Mouse (Mus musculus) c-Kit-positive CD71-positive TER-119-positive erythroid progenitor cells, embryonic 14.5 days (primary cell): ENCODE measurements around the gene Rhot1.
A peak's percentile ranks its signal among the peaks of the same experiment; 100 is the strongest.
"Not testable (repeated sequence)": the region's sequence is repeated elsewhere in the genome, so short reads cannot be mapped to it uniquely, and the experiment has no call there.

Experiments
- DNase-seq: peaks from one replicate; pipeline ENCODE4 v3.0.0-alpha.2; 2013; ENCODE audit warnings: low spot score

The Rhot1 gene

GRCm38 (mm10) chr11:80208860-80209800 is at the start of gene Rhot1:
TSS of gene Rhot1 (plus strand) at chr11:80209019.
- peak; percentile 93 for DNase-seq

DNA sequence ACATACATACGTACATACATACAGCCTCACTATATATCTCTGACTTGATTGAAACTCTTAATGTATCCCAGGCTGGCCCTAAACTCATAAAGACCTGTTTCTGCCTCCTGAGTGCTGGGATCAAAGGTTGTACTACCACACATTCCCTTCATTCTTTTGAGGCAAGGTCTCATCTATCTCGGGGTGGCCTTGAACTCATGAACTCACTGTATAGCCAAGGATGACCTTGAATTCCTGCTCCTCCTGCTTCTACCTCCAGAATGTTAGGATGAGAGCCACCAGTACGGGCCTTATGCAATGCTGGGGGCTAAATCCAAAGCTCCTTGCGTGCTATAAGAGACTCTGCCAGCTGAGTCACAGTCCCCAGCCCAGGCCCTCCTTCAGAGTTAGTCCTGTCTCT is 47.8 kb upstream of the Rhot1 start:
- no peak for DNase-seq

- no peak for DNase-seq
Observed at GRCm38 (mm10) chr11:80163362-80164116, 45.3 kb upstream of the Rhot1 start.

- DNase-seq = no peak
Observed at GRCm38 (mm10) chr11:80164224-80164623, 44.6 kb upstream of the Rhot1 start.

DNA sequence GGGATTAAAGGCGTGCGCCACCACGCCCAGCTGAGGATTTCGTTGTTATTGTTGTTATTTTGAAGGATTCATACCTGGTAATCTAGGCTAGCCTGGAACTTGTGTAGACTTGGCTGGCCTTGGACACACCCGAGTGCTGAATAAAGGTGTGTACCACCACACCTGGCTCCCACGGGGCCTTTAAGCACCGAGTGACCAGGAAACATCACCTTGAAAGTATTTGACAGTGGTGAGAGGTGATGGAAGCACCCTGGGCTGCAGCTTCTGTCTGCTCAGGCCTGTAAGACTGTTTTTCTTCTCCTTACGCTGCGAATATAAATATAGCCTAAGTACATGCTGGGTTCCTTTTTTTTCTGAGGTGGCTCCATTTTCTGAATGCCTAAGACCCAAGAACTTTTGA is 40.7 kb upstream of the Rhot1 start:
- DNase-seq = no peak

DNA sequence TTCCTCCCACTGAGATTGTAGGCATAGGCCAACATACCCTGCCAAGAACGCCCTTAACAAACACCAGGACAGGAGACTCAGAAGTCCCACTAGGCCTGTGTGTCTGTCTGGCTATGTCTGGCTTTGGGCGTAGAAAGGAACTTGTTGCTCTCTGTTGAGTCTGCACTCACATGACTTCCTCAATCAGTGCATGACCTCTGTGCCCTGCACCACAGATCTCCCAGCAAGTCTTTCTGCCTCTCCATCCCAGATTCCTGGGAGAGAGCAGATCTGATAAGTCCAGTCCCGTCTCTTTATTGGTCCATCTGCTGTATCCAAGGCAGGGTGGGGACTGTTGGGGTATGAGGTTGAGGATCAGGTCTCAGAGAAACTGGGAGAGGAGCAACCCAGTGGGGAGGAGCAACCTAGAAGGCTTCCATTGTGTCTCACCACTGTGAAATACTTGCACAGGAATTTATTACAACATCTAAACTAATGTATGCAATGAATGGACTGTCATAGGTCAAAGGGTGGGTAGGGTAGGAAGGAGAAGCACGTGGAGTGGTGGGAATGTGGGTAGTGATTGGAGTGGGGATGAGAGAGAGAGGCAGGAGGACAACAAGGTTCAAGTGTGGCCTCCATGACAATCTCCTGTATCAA is 40.1 kb upstream of the Rhot1 start:
- DNase-seq = no peak

- DNase-seq = no peak
Observed at GRCm38 (mm10) chr11:80169629-80170028, 39.2 kb upstream of the Rhot1 start.

DNA sequence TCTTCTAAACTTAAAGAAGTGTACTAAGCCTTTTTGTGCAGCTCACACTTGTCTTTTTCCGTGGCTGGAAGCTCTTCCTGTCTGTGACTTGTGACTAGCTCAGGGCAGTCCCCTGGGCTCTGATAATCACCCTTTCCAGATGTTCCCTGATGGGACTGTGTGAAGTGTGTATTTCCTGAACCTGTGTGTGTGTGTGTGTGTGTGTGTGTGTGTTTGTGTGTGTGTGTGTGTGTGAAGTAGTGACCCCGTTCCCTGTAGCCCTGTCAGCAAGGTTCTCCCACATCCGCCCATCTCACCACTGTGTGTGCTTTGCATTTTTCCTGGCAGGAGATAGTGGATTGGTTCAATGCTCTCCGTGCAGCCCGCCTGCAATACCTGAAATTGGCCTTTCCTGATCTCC is 38.5 kb upstream of the Rhot1 start:
- no peak for DNase-seq

- no peak for DNase-seq
Observed at GRCm38 (mm10) chr11:80171884-80172283, 36.9 kb upstream of the Rhot1 start.

- DNase-seq = no peak
Observed at GRCm38 (mm10) chr11:80173963-80174670, 34.7 kb upstream of the Rhot1 start.

GRCm38 (mm10) chr11:80176911-80177895 is 31.6 kb upstream of the Rhot1 start:
- DNase-seq = no peak

DNA sequence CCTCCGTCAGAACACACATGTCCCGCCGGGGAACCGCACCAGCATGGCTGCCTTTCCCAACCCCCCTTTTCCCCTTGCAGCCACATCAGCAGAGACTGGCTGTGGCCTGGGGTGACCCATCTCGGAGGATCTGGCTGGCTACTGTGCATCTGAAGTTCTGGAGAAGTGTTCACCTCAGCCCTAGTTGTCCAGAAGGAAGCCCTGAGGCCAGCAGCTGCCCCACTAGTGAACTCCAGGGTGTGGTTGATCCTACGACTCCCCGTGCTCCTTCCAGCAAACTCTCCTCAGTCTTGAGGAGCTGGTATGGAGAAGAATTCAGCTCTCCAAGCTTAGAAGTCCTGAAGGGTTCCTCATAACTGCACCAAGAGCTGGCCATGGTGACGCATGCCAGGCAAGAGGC is 30.5 kb upstream of the Rhot1 start:
- no peak for DNase-seq

- DNase-seq = no peak
Observed at GRCm38 (mm10) chr11:80181021-80181749, 27.6 kb upstream of the Rhot1 start.

DNA sequence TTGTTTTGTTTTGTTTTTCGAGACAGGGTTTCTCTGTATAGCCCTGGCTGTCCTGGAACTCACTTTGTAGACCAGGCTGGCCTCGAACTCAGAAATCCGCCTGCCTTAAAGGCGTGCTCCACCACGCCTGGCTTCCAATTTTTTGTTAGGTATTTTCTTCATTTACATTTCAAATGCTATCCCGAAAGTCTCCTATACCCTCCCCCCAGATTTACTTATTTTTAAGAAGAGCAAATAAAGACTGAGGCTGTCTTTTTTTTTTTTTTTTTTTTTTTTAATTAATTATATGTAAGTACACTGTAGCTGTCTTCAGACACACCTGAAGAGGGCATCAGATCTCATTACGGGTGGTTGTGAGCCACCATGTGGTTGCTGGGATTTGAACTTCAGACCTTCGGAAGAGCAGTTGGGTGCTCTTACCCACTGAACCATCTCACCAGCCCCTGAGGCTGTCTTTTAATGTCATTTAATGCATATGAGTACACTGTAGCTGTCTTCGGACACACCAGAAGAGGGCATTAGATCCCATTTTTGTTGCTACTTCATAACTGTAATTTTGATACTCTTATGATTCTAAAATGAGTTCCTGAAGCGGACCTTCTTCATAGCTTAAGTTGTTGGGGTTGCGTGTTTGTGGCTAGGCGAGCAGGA is 25.6 kb upstream of the Rhot1 start:
- not testable (repeated sequence) for DNase-seq

DNA sequence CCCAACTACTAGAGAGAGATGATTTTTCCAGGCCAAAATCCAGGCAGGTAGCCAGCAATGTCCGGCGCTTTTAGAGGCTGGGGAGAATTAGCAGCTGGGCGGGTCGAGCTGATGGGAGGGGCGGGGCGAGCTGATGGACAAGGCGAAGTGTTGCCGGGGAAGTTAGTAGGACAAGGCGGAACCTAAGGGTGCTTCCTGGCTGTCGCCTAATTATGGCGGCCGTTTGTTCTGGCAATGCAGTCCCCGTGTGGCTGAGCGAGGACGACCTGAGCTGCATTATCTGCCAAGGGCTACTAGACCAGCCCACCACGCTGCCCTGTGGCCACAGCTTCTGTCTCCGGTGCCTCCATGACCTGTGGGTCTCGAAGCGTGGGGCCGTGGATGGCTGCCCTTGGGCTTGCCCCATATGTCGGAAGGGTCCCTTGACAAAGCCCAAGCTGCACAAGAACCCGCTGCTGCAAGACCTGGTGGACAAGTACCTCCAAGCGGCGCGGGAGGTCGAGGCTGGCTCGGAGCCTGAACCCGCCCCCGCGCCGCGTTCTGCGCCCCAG is 25.0 kb upstream of the Rhot1 start, which contains the start of gene Rnf135:
Gene Rnf135 (plus strand): TSS at position 147 of the 551 bp plus-strand sequence.
- DNase-seq = peak; percentile 74

DNA sequence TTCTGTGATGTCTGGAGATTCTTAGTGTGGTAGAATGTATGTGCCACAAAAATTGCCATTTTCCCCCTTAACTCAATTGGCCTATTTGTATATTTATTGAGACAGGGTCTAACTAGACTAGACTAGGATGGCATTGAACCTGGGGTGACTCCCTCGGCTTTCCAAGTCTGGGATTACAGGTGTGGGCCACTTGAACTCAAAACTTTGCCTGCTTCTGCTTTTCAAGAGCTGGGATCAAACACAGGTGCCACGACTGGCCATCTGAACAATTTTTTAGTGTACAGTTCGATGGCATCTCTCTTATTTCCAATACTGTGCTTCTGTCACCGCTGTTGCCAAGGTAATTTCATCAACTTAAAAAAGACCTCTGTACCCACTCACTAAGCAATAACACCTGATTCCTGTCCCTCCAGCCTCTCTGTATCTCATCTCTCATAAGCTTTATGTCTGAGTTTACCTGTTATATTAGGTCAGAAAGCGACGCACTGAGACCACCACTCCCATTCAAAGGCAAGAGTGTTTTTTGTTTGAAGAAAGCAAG is 24.2 kb upstream of the Rhot1 start:
- DNase-seq = no peak

- not testable (repeated sequence) for DNase-seq
Observed at GRCm38 (mm10) chr11:80185441-80185976, 23.3 kb upstream of the Rhot1 start.

GRCm38 (mm10) chr11:80190280-80190679 is 18.5 kb upstream of the Rhot1 start:
- no peak for DNase-seq
